Mouse (Mus musculus) gastrocnemius, adult 8-10 months (tissue): ENCODE data around the gene Nme3. TPM values are rescaled to one million over a fixed set of nuclear protein-coding genes. Genes with fewer than 3 reads are reported as not detected.

Experiments
- DNase-seq, 2 experiments: peaks; one replicate each; pipeline ENCODE4 v3.0.0; 2022; ENCODE audit warnings: low spot score in 2 of 2
- total RNA-seq, 4 experiments: library from RNA; stranded (reverse); gene quantifications; 2 replicates each; pipeline ENCODE4 v1.2.4; 2022

The Nme3 gene
- total RNA-seq, 4 experiments from 2014 or later, result 11.4 to 12.6 (median 12.0) TPM

- DNase-seq, result no peak
These were observed 17.8 kb upstream of the Nme3 start for GRCm38 (mm10) chr17:24878531-24878930.

GRCm38 (mm10) chr17:24881738-24882440 lies 14.4 kb upstream of the Nme3 start:
- peak; percentile 41 to 50 for DNase-seq

GRCm38 (mm10) chr17:24884391-24884790 lies 11.9 kb upstream of the Nme3 start:
- DNase-seq, result no peak

- DNase-seq, result no peak
These were observed 10.8 kb upstream of the Nme3 start for GRCm38 (mm10) chr17:24885356-24886133.

- DNase-seq, result peak; percentile 97
These were observed 10.0 kb upstream of the Nme3 start, which contains the start of the genes Nubp2 and Spsb3 for GRCm38 (mm10) chr17:24886134-24886931. Gene Nubp2, minus strand, starts transcription at chr17:24886349. Gene Spsb3, plus strand, starts transcription at chr17:24886643.

GRCm38 (mm10) chr17:24886932-24887271 lies 9.4 kb upstream of the Nme3 start:
- no peak for DNase-seq

DNA sequence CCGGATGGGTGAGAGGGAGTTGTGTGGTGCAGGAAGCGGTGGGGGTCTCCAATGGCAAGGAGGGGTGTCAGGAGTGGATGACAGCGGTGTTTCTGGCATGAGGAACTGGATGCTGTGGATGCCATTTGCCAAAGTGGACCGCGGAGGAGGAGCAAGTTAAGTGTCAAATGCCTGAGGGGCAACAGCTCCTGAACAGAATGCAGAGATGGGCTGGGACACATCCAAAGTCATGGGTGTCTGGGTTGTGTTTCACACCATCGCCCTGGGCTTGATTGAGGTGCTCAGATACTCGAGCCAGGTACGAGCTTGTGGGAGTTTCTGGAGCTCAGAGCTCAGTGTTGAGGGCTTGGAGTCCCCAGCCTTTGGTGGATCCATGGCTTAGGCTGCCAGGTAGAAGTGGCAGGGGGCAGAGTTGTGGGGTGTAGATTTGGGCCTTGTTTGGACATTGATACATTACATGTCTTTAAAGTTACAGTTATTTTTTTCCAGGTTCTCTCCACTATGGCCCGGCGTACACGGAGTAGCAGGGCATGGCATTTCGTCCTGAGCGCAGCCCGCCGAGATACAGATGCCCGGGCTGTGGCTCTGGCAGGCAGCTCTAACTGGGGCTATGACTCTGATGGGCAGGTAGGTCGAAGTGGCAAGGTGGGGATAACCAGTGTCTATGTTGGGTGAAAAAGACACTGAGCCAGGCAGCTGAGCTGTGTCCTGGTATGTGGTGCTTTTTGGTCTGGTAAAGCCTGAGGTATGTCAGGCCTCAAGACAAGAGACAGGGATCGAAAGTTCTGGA lies 8.8 kb upstream of the Nme3 start:
- DNase-seq, result no peak

- no peak for DNase-seq
These were observed 7.4 kb upstream of the Nme3 start for GRCm38 (mm10) chr17:24888862-24889261.

GRCm38 (mm10) chr17:24890151-24891092 lies 5.9 kb upstream of the Nme3 start:
- DNase-seq, result no peak

- DNase-seq, result no peak
These were observed 5.0 kb upstream of the Nme3 start for GRCm38 (mm10) chr17:24891321-24891720.

DNA sequence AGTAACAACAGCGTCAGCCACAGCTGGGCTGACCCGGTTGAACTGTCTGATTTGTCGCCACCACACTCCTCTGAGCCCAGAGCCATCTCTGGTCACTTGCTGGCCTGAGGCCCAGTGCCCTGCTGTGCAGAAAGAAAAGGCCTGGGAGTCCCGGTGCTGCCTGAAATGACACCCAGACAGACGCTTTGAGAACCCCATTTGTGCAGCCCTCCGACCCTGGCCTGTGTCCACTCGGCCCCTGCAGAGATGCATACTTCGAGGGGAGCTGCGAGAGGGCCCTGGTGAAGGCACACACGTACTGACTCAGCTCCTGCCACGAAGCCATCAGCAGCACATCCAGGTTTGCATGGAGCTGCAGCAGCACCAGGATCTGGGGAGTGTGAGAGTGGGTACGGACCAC lies 3.5 kb upstream of the Nme3 start:
- no peak for DNase-seq

- no peak for DNase-seq
These were observed 3.0 kb upstream of the Nme3 start for GRCm38 (mm10) chr17:24893276-24893675.

- DNase-seq, result no peak
These were observed 2.0 kb upstream of the Nme3 start for GRCm38 (mm10) chr17:24894061-24894994.

DNA sequence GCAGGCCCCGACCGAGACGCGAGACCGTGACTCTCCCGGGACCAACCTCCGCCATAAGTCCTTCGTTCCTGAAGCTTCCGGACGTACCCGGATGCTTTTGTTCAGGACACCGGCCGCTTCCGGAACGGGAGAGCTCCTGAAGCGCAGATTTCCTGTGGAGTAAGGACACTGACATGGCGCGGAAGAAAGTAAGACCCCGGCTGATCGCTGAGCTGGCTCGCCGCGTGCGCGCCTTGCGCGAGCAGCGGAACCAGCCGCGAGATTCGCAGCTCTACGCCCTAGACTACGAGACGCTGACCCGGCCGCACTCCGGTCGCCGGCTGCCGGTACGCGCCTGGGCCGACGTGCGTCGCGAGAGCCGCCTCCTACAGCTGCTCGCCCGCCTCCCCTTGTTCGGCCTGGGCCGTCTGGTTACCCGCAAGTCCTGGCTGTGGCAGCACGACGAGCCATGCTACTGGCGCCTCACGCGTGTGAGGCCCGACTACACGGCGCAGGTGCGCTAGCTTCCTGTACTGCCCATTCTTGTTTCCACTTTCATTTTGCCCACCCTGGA lies 1.2 kb upstream of the Nme3 start, which contains the start of the genes Eme2 and Mrps34:
Gene Eme2 (minus strand): TSS at position 93 of the 553 bp plus-strand sequence.
Gene Mrps34 (plus strand): TSS at position 122 of the 553 bp plus-strand sequence.
- peak; percentile 49 to 70 for DNase-seq

- no peak for DNase-seq
These were observed 594 bp upstream of the Nme3 start for GRCm38 (mm10) chr17:24895571-24896240.

- DNase-seq, result no peak
These were observed 631 bp downstream of the Nme3 start for GRCm38 (mm10) chr17:24896993-24897269.

GRCm38 (mm10) chr17:24897600-24897999 lies 1.3 kb downstream of the Nme3 start:
- DNase-seq, result no peak
